Mouse (Mus musculus) stomach, postnatal 0 days (tissue): Measurements from ENCODE around the gene Aldh1l1. TPM values are rescaled to one million over a fixed set of nuclear protein-coding genes. Genes with fewer than 3 reads are reported as not detected.
A peak's percentile ranks its signal among the peaks of the same experiment; 100 is the strongest.

Source experiments
- ATAC-seq: fragments of 200-750 bp; cut with Nextera tagmentation; 2 replicates; pipeline ENCODE4 v1.8.0; 2017; ENCODE audit not compliant: low FRiP score, low TSS enrichment
- DNase-seq: peaks from one replicate; pipeline ENCODE4 v3.0.0-alpha.2; 2016; ENCODE audit warnings: low spot score
- H3K27ac ChIP-seq: fragments of 300-500 bp; sonication (generic); replicated peaks from 2 replicates; pipeline ENCODE4 v1.5.1; 2014; ENCODE audit warnings: mild to moderate bottlenecking, control low read depth
- H3K27me3 ChIP-seq: fragments of 300-500 bp; sonication (generic); 2 replicates; pipeline ENCODE4 v1.6.1; 2014; ENCODE audit warnings: low read length; ENCODE audit not compliant: control insufficient read depth, insufficient read depth
- H3K36me3 ChIP-seq: fragments of 300-500 bp; sonication (generic); 2 replicates; pipeline ENCODE4 v1.6.1; 2014; ENCODE audit warnings: low read length, mixed read lengths; ENCODE audit not compliant: control insufficient read depth, insufficient read depth
- H3K4me1 ChIP-seq: fragments of 300-500 bp; sonication (generic); replicated peaks from 2 replicates; pipeline ENCODE4 v1.6.1; 2014; ENCODE audit warnings: antibody characterized with exemption; ENCODE audit not compliant: control insufficient read depth, insufficient read depth
- H3K4me2 ChIP-seq: fragments of 300-500 bp; sonication (generic); replicated peaks from 2 replicates; pipeline ENCODE4 v1.6.1; 2014; ENCODE audit warnings: low read depth, mild to moderate bottlenecking, control low read depth, moderate library complexity
- H3K4me3 ChIP-seq: fragments of 300-500 bp; sonication (generic); 2 replicates; pipeline ENCODE4 v1.5.1; 2014; ENCODE audit warnings: low read depth, low read length, control low read depth
- H3K9ac ChIP-seq: fragments of 300-500 bp; sonication (generic); 2 replicates; pipeline ENCODE4 v1.6.1; 2014; ENCODE audit warnings: mild to moderate bottlenecking, low read length, control low read depth, mixed read lengths
- H3K9me3 ChIP-seq: fragments of 300-500 bp; sonication (generic); 2 replicates; pipeline ENCODE4 v1.6.1; 2016; ENCODE audit warnings: low read length; ENCODE audit not compliant: control insufficient read depth
- CTCF ChIP-seq: IDR thresholded peaks from 2 replicates; pipeline ENCODE4 v1.5.1; 2016; ENCODE audit warnings: antibody characterized with exemption, low read depth, mild to moderate bottlenecking, moderate library complexity
- EP300 ChIP-seq: optimal IDR thresholded peaks from 2 replicates; pipeline ENCODE3; 2016; ENCODE audit warnings: antibody characterized with exemption
- WGBS: fragments of 180-500 bp; shearing (Covaris S2); extraction: QIAGEN DNeasy Blood & Tissue Kit; methylation state at CpG from one replicate; pipeline ENCODE4 v1.1.7; 2014; 5-methylcytosine and 5-hydroxymethylcytosine counted together
- polyA plus RNA-seq: library from polyadenylated mRNA; unstranded; fragments of >200 nt; fragmentation: Nextera tagmentation; extraction: Ambion mirVana; gene quantifications from 2 replicates; pipeline ENCODE4 v1.2.1, GENCODE M21; 2015

The Aldh1l1 gene
- polyA plus RNA-seq, 1 experiment from 2014 or later: 6.6 TPM

DNA sequence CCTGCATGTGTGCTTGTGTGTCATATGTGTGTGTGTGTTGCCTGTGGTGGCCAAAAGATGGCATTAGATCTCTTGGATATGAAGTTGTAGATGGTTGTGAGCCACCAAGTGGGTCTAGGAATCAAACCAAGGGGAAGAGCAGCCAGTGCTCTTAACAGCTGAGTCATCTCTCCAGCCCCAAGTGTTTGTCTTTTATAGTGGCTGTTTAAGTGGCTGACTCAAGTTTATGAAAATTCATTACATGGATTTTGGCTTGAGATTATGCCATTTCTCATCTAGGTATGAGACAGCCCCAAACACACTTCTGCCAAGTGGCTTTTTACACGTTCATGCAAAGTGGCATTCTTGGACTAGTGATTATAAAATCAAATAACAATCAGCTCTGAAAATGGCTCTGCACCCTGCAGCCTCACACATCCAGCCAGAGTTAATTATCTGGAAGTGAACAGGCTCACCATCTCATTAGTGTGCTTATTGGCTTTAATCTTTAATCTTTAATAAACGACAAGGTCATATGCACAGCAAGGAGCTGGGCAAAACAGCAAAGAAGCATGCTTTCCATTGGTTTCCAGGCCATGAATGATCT, 43.3 kb downstream of the Aldh1l1 start:
- H3K9me3 ChIP-seq: no peaks in the 10 kb centered on the region
- 37% methylated on average over 2 of the region's 2 CpGs for WGBS
- no peak overlapping the region for H3K9ac ChIP-seq
- no peak overlapping the region for H3K4me3 ChIP-seq
- no peak for DNase-seq
- ATAC-seq: no peak
- H3K4me1 ChIP-seq: no peaks in the 10 kb centered on the region
- no peaks in the 10 kb centered on the region for H3K36me3 ChIP-seq
- TF ChIP-seq EP300: no peak
- TF ChIP-seq CTCF: no peak
- H3K27ac ChIP-seq: no peak overlapping the region
- no peak overlapping the region for H3K4me2 ChIP-seq
- H3K27me3 ChIP-seq: no peaks in the 10 kb centered on the region

DNA sequence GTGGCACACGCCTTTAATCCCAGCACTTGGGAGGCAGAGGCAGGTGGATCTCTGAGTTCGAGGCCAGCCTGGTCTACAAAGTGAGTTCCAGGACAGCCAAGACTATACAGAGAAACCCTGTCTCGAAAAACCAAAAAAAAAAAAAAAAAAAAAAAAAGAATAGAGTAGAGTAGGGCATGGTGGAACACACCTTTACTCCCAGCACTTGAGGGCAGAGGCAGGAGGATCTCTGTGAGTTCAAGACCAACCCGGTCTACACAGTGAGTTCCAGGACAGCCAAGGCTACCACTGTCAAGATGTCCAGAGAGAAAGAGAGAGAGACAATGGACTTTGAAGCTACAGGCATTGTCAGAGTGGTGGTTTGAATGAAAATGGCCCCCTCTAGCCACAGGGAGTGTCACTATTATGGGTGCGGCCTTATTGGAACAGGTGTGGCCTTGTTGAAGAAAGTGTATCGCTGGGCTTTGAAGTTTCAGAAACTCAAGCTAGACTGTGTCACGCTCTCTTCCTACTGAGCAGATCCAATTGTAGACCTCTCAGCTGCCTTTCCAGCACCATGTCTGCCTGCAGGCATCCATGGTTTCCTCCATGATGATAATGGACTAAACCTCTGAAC, 46.5 kb downstream of the Aldh1l1 start:
- Histone ChIP-seq H3K27ac (no peak overlapping the region), H3K4me2 (no peak overlapping the region), H3K27me3 (no peaks in the 10 kb centered on the region), H3K36me3 (no peaks in the 10 kb centered on the region), H3K9ac (no peak overlapping the region), H3K4me3 (no peak overlapping the region), H3K4me1 (no peaks in the 10 kb centered on the region), H3K9me3 (no peaks in the 10 kb centered on the region)
- TF ChIP-seq CTCF (no peak), EP300 (no peak)
- 93% methylated on average over 6 of the region's 7 CpGs for WGBS
- DNase-seq (no peak), ATAC-seq (no peak)

- H3K9ac ChIP-seq: no peak overlapping the region
- H3K27me3 ChIP-seq: no peaks in the 10 kb centered on the region
- H3K27ac ChIP-seq: no peak overlapping the region
- no peak overlapping the region for H3K4me3 ChIP-seq
- ATAC-seq (no peak), DNase-seq (no peak)
- WGBS: 81% methylated on average over 3 of the region's 3 CpGs
- H3K4me2 ChIP-seq: no peak overlapping the region
- H3K36me3 ChIP-seq: no peaks in the 10 kb centered on the region
- no peaks in the 10 kb centered on the region for H3K4me1 ChIP-seq
- TF ChIP-seq CTCF (peak; percentile 42; the same call in 1 of the 2 replicates), EP300 (no peak)
- no peaks in the 10 kb centered on the region for H3K9me3 ChIP-seq
These were observed 47.3 kb downstream of the Aldh1l1 start for GRCm38 (mm10) chr6:90533505-90533904.

DNA sequence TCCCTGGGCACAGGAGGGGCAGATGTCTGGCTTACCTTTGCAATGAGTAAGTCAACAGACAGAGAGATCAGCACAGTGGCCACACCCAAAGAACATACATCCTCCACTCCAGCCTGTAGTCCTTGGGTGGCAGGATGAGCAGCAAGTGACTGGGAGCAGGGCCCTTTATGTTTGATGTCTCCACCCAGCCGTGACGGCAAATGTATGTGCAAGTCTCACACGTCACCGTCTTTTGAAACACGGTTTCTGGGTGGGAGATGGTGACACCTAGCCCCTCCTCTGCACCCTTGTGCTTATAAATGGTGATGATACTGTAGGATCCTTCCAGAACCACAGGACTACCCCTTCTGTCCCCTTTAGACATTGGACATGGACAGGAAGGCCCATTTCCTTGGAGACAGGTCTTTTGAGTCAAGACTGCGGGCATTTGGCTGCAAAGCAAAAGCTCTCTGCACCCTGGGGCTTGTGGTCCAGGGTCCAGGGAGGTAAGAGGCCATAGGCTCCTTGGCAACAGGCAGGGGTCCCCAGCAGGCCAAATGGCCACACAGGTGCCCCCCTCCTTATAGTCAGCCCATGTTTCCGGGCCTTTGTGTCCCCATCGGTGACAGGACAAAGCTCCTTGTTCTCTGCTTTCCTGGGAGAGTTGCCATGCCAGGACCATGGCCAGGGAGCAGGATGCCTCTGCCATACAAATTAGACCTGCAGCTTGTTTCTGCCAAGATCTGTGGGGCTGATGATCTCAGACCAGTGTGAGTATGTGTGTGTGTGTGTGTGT, 48.7 kb downstream of the Aldh1l1 start:
- DNase-seq: no peak
- Histone ChIP-seq H3K27me3 (no peaks in the 10 kb centered on the region), H3K36me3 (no peaks in the 10 kb centered on the region), H3K9me3 (no peaks in the 10 kb centered on the region), H3K4me3 (no peak overlapping the region), H3K9ac (no peak overlapping the region), H3K4me1 (no peaks in the 10 kb centered on the region), H3K27ac (no peak overlapping the region), H3K4me2 (no peak overlapping the region)
- no peak for TF ChIP-seq CTCF
- TF ChIP-seq EP300: no peak
- 61% methylated on average over 8 of the region's 8 CpGs for WGBS
- no peak for ATAC-seq

DNA sequence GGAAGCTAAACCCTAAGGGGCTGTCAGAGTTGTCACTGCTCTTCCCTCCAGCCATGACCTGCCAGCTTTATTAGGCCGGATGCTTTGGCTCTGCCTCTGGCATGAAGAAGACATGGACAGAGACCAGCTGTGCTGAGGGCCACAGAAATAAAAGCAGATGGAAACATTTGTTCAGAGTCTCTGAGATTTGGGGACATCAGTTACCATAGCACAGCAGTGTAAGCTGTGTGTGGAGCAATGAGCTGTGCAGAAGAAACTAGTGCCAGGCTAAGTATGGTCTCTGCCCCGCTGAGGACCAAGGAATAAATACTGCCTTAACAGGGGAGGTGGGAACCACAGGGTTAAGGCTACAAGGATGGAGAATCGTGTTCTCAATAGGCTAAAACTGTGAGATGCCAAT, 50.6 kb downstream of the Aldh1l1 start:
- Histone ChIP-seq H3K4me2 (no peak overlapping the region), H3K9me3 (no peaks in the 10 kb centered on the region), H3K9ac (no peak overlapping the region), H3K4me3 (no peak overlapping the region), H3K27ac (no peak overlapping the region), H3K27me3 (no peaks in the 10 kb centered on the region), H3K36me3 (no peaks in the 10 kb centered on the region), H3K4me1 (no peaks in the 10 kb centered on the region)
- no peak for ATAC-seq
- DNase-seq: no peak
- WGBS: 53% methylated on average over 3 of the region's 3 CpGs
- no peak for TF ChIP-seq EP300
- TF ChIP-seq CTCF: no peak

DNA sequence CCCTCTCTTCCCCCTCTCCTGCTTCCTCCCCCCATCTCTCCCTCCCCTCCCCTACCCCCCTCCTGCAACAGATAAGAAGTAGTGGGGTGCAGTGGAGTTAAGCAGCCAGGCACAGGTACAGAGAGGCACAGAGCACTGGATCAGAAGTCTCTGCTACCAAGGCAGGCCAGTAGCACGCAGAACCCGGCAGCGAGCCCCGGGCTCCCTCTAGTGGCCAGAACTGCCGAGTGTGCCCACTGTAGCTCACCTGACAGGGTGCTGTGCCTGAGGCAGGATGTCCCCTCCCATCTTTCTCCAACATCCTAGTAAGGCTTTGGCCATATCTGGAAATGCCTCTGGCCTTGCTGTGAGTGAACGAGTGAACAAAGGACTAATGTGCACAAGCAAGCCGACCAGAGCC, 51.7 kb downstream of the Aldh1l1 start:
- TF ChIP-seq EP300 (no peak), CTCF (peak; percentile 95)

More for the DNA sequence above, 51.7 kb downstream of the Aldh1l1 start:
- Histone ChIP-seq H3K9ac (no peak overlapping the region), H3K36me3 (no peaks in the 10 kb centered on the region), H3K9me3 (no peaks in the 10 kb centered on the region), H3K4me2 (no peak overlapping the region), H3K27ac (no peak overlapping the region), H3K27me3 (no peaks in the 10 kb centered on the region), H3K4me1 (no peaks in the 10 kb centered on the region), H3K4me3 (no peak overlapping the region)
- peak; percentile 87 for ATAC-seq
- 7% methylated on average over 7 of the region's 7 CpGs for WGBS
- peak; percentile 89 for DNase-seq
